10 mouse cellular contexts compared by ENCODE assay signal in the genomic region with DNA sequence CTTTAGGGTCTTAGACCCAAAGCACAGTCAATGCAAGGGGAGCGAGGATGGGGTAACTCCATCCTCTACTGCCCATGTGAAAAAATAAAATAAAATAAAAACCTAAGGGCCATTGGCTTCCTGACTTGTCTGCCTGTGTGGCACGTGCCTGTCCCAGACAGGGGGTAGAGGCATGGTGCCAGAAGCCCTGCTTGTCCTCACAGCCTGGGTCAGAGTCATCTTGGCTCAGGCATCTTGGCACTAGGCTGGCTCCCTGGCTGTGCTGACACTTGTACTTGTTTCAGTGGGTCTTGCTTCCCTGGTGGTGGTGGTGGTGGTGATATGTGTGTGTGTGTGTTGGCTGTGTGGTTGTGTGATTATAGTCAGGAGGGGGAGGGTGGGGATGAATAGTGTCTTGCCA. TPM values are rescaled to one million over a fixed set of nuclear protein-coding genes. Genes with fewer than 3 reads are reported as not detected.
DNase-seq lines count a peak whose midpoint lies in the region; ATAC-seq and TF ChIP-seq lines count a peak whose summit lies in the region.
"Had no signal": no experiment of that assay in that cellular context is flagged by ENCODE, and none has a peak within 500 bp of the region (broad histone marks: within the 10 kb centered on the region; RNA-seq: fewer than 3 reads in every experiment).

No protein-coding gene starts in this region.

- no peak overlapping the region for H3K4me2 ChIP-seq in liver, embryonic 12.5 days
- H3K4me2 ChIP-seq in hindbrain, embryonic 12.5 days (replicated peaks), result no peak overlapping the region
- H3K4me2 ChIP-seq: limb, embryonic 13.5 days had no signal

- TF ChIP-seq CTCF in liver, adult 2 months (IDR thresholded peaks at IDR 0.05; ENCODE audit: low read depth, low read length), result no peak
- TF ChIP-seq CTCF in layer of hippocampus, adult 2 months (conservative IDR thresholded peaks at IDR 0.05), result no peak

- H3K9me3 ChIP-seq in liver, embryonic 12.5 days (replicated peaks), result no peaks in the 10 kb centered on the region
- H3K9me3 ChIP-seq in hindbrain, embryonic 12.5 days (replicated peaks), result no peaks in the 10 kb centered on the region
- H3K9me3 ChIP-seq: limb, embryonic 13.5 days had no signal

- no peak for ATAC-seq in liver, embryonic 12.5 days
- ATAC-seq in hindbrain, embryonic 12.5 days (ENCODE audit: low FRiP score), result no peak
- ATAC-seq: forebrain, embryonic 16.5 days had no signal

- H3K79me2 ChIP-seq in liver, adult 2 months (ENCODE audit: control insufficient read depth, insufficient read depth, low read length), result no peaks in the 10 kb centered on the region

- no peak for DNase-seq in liver, adult 2 months (ENCODE audit: extremely low read depth, low read depth, low spot score)
- DNase-seq in adrenal gland, postnatal 14 days, result peak; percentile 80
- peak; percentile 67 for DNase-seq in cerebellum, adult 9-11 months
- DNase-seq in kidney, postnatal 10 days, result peak; percentile 67
- no peak for DNase-seq in layer of hippocampus, adult 2 months (ENCODE audit: low spot score in 2 of 2)
- DNase-seq: thymus, postnatal 14 days had no signal

- H3K27me3 ChIP-seq in liver, adult 2 months (ENCODE audit: control insufficient read depth, insufficient read depth, low read length), result no peaks in the 10 kb centered on the region
- peaks cover 42% of the 10 kb centered on the region for H3K27me3 ChIP-seq in liver, embryonic 12.5 days (replicated peaks)
- H3K27me3 ChIP-seq in hindbrain, embryonic 12.5 days, result no peaks in the 10 kb centered on the region
- H3K27me3 ChIP-seq: limb, embryonic 13.5 days had no signal

- peaks cover 12% of the 10 kb centered on the region for H3K4me1 ChIP-seq in liver, adult 2 months (ENCODE audit: control insufficient read depth, insufficient read depth, low read length)
- H3K4me1 ChIP-seq in liver, embryonic 12.5 days, result peaks cover 49% of the 10 kb centered on the region
- H3K4me1 ChIP-seq in hindbrain, embryonic 12.5 days, result peaks cover 22% of the 10 kb centered on the region

- 0 out of 2 replicates have a peak overlapping the region, but pooled peaks have one; percentile 12 for H3K27ac ChIP-seq in liver, adult 2 months (replicated peaks; ENCODE audit: insufficient read depth, low read depth, low read length)
- no peak overlapping the region for H3K27ac ChIP-seq in liver, embryonic 12.5 days
- H3K27ac ChIP-seq in layer of hippocampus, adult 2 months, result no peak overlapping the region
- no peak overlapping the region for H3K27ac ChIP-seq in hindbrain, embryonic 12.5 days
- H3K27ac ChIP-seq: limb, embryonic 13.5 days had no signal

- H3K9ac ChIP-seq in liver, adult 2 months (ENCODE audit: low read depth, low read length), result no peak overlapping the region
- no peak overlapping the region for H3K9ac ChIP-seq in liver, embryonic 12.5 days
- no peak overlapping the region for H3K9ac ChIP-seq in hindbrain, embryonic 12.5 days
- H3K9ac ChIP-seq: limb, embryonic 13.5 days had no signal

- 53% methylated on average over 2 of the region's 2 CpGs for WGBS in liver, adult 2 months
- WGBS in liver, embryonic 12.5 days (ENCODE audit: insufficient replicate concordance), result 44% methylated on average over 2 of the region's 2 CpGs
- WGBS in hindbrain, embryonic 12.5 days, result 77% methylated on average over 2 of the region's 2 CpGs

- TF ChIP-seq POLR2A in liver, adult 2 months (IDR thresholded peaks at IDR 0.05; ENCODE audit: extremely low read depth, insufficient read depth, low read length), result no peak

- no peaks in the 10 kb centered on the region for H3K36me3 ChIP-seq in liver, adult 2 months (ENCODE audit: control insufficient read depth, insufficient read depth, low read length)
- H3K36me3 ChIP-seq in liver, embryonic 12.5 days, result peaks cover 17% of the 10 kb centered on the region
- H3K36me3 ChIP-seq in hindbrain, embryonic 12.5 days, result peaks cover 12% of the 10 kb centered on the region

- H3K4me3 ChIP-seq in liver, adult 2 months (ENCODE audit: insufficient read depth, low read depth, low read length), result no peak overlapping the region
- H3K4me3 ChIP-seq in liver, embryonic 12.5 days, result no peak overlapping the region
- H3K4me3 ChIP-seq in layer of hippocampus, adult 2 months, result no peak overlapping the region
- H3K4me3 ChIP-seq in hindbrain, embryonic 12.5 days, result no peak overlapping the region
- H3K4me3 ChIP-seq: limb, embryonic 13.5 days had no signal

RNA-seq across cellular contexts. Expression of gene Tmem86a, which starts 4.3 kb away (rescaled TPM):
- 5.7 and 7.0 TPM in 2 replicates for total RNA-seq in liver, adult 2 months (2014; rRNA removed)
- polyA plus RNA-seq in liver, adult 2 months (2012; rRNA removed), result 9.1 and 16.1 TPM in 2 replicates
- polyA plus RNA-seq in liver, embryonic 12.5 days (2016; fragmentation: Nextera tagmentation; extraction: Ambion mirVana), result 20.2 and 20.3 TPM in 2 replicates
- total RNA-seq in adrenal gland, postnatal 14 days (2021), result 21.8 and 29.2 TPM in 2 replicates
- 10 to 100 TPM in 1 of 2 experiments, 1 to 10 TPM in 1; 9.8 to 14.0 TPM for total RNA-seq in layer of hippocampus, adult 2 months (2021)
- polyA plus RNA-seq in hindbrain, embryonic 12.5 days (2016; fragmentation: Nextera tagmentation; extraction: Ambion mirVana), result 19.2 and 20.2 TPM in 2 replicates

RNA-seq across cellular contexts. Expression of gene Spty2d1, which starts 46.5 kb away (rescaled TPM):
- total RNA-seq in liver, adult 2 months (2014; rRNA removed), result 7.5 and 7.6 TPM in 2 replicates
- polyA plus RNA-seq in liver, adult 2 months (2012; rRNA removed), result 2.9 and 3.2 TPM in 2 replicates
- 16.8 and 17.7 TPM in 2 replicates for polyA plus RNA-seq in liver, embryonic 12.5 days (2016; fragmentation: Nextera tagmentation; extraction: Ambion mirVana)
- total RNA-seq in adrenal gland, postnatal 14 days (2021), result 17.5 and 20.0 TPM in 2 replicates
- 10 to 100 TPM; 15.4 to 16.0 TPM for total RNA-seq in layer of hippocampus, adult 2 months (2021)
- 14.7 and 16.1 TPM in 2 replicates for polyA plus RNA-seq in hindbrain, embryonic 12.5 days (2016; fragmentation: Nextera tagmentation; extraction: Ambion mirVana)

Comparison
In these comparisons a context has a peak if more than half of its experiments do, and no peak if none do; other contexts are left out.
1. DNase-seq: peak in adrenal gland, postnatal 14 days (single experiment), cerebellum, adult 9-11 months (single experiment) and kidney, postnatal 10 days (single experiment); none in liver, adult 2 months (single experiment) and layer of hippocampus, adult 2 months (0 of 2).